Mouse (Mus musculus): Measurements from ENCODE around the gene Ghr.

GRCm38 (mm10) chr15:3507329-3507728, 76.0 kb downstream of the Ghr start:
- TF ChIP-seq POLR2A (IDR thresholded peaks at IDR 0.05; ENCODE audit: low read depth, low read length) = no peak
- no peak for TF ChIP-seq CTCF (IDR thresholded peaks at IDR 0.05; ENCODE audit: extremely low read depth, insufficient read length, insufficient replicate concordance, low read depth, low read length)

Data from small intestine, adult 2 months (tissue).